Mouse (Mus musculus) forebrain, embryonic 12.5 days (tissue): ENCODE data around the gene Hils1. TPM values are rescaled to one million over a fixed set of nuclear protein-coding genes. Genes with fewer than 3 reads are reported as not detected.

Experiments
- ATAC-seq: fragments of 200-750 bp; cut with Nextera tagmentation; 2 replicates; pipeline ENCODE4 v1.8.0; 2017; ENCODE audit warnings: moderate TSS enrichment; ENCODE audit not compliant: low FRiP score
- H3K27ac ChIP-seq: fragments of 300-500 bp; sonication (generic); 2 replicates; pipeline ENCODE4 v1.5.1; 2016; ENCODE audit warnings: mild to moderate bottlenecking
- H3K27me3 ChIP-seq: fragments of 300-500 bp; sonication (generic); 2 replicates; pipeline ENCODE4 v1.6.1; 2016; ENCODE audit warnings: mild to moderate bottlenecking
- H3K36me3 ChIP-seq: fragments of 300-500 bp; sonication (generic); replicated peaks from 2 replicates; pipeline ENCODE4 v1.6.1; 2016; ENCODE audit warnings: mild to moderate bottlenecking
- H3K4me1 ChIP-seq: fragments of 300-500 bp; sonication (generic); 2 replicates; pipeline ENCODE4 v1.6.1; 2016
- H3K4me2 ChIP-seq: fragments of 300-500 bp; sonication (generic); 2 replicates; pipeline ENCODE4 v1.6.1; 2016; ENCODE audit warnings: mild to moderate bottlenecking, moderate library complexity
- H3K4me3 ChIP-seq: fragments of 300-500 bp; sonication (generic); replicated peaks from 2 replicates; pipeline ENCODE4 v1.5.1; 2016; ENCODE audit warnings: mild to moderate bottlenecking
- H3K9ac ChIP-seq: fragments of 300-500 bp; sonication (generic); 2 replicates; pipeline ENCODE4 v1.6.1; 2016; ENCODE audit warnings: mild to moderate bottlenecking
- H3K9me3 ChIP-seq: fragments of 300-500 bp; sonication (generic); 2 replicates; pipeline ENCODE4 v1.6.1; 2016
- WGBS: fragments of 180-500 bp; shearing (Covaris S2); methylation state at CpG from one replicate; pipeline ENCODE4 v1.1.7; 2016; 5-methylcytosine and 5-hydroxymethylcytosine counted together
- polyA plus RNA-seq: library from polyadenylated mRNA; unstranded; fragments of >200 nt; fragmentation: Nextera tagmentation; extraction: Ambion mirVana; gene quantifications from 2 replicates; pipeline ENCODE4 v1.2.1, GENCODE M21; 2016

The Hils1 gene
- polyA plus RNA-seq, 1 experiment from 2014 or later = not detected

DNA sequence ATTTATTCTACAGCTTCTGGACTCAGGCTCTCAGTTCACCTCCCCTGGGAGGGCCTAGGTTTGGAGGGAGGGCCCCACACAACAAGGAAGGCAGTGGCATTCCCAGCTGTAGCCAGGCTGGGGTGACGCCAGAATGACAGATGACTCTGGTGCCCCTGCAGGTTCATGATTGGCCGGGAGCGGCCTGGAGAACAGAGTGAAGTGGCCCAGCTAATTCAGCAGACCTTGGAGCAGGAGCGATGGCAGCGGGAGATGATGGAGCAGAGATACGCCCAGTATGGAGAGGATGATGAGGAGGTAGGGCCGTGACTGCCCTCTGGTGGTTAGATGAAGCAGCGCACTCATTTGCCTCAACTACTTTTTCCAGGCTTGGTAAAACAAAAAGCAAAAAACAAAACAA, 33.7 kb downstream of the Hils1 start:
- Histone ChIP-seq H3K27me3 (no peaks in the 10 kb centered on the region), H3K36me3 (peaks cover 96% of the 10 kb centered on the region), H3K4me2 (peak overlapping the region; percentile 22; the same call in 1 of the 2 replicates), H3K9ac (peak overlapping the region; percentile 14; the same call in 1 of the 2 replicates), H3K4me1 (peaks cover 37% of the 10 kb centered on the region), H3K27ac (peak overlapping the region; percentile 83), H3K4me3 (no peak overlapping the region), H3K9me3 (no peaks in the 10 kb centered on the region)
- WGBS = 2% methylated on average over 8 of the region's 8 CpGs
- peak; percentile 82 for ATAC-seq

DNA sequence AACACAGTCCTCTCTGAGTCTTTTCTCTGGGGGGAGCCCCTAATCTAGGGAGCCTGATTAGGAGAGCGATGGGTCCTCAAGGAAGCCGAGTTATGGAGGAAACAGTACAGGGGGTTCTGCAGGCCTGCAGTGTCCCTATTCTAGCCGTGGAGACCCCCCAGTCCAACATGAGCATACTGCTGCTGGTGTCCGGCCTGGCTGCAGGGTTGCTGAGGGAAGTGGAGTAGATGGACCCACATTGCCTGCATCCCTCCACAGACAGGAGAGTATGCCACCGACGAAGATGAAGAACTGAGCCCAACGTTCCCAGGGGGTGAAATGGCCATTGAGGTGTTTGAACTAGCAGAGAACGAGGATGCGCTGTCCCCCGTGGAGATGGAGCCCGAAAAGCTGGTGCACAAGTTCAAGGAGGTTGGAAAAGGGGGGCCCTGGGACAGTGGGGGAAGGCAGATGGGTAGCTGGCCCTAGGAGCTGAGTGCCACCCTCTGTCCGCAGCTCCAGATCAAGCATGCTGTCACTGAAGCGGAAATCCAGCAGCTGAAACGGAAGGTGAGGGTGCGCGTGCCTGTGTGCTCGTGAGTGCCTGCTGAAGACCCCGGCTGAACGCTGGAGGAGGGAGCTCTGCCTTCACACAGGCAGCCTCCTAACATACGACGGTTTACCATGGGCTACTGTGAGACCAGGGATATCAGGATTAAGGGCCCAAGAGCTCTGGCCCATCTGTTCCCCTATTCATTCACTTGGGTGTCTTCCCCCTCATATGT, 34.4 kb downstream of the Hils1 start:
- Histone ChIP-seq H3K4me2 (no peak overlapping the region), H3K9me3 (no peaks in the 10 kb centered on the region), H3K9ac (no peak overlapping the region), H3K4me1 (peaks cover 36% of the 10 kb centered on the region), H3K27me3 (no peaks in the 10 kb centered on the region), H3K4me3 (no peak overlapping the region), H3K27ac (no peak overlapping the region), H3K36me3 (peaks cover 89% of the 10 kb centered on the region)
- no peak for ATAC-seq
- 87% methylated on average over 21 of the region's 21 CpGs for WGBS

DNA sequence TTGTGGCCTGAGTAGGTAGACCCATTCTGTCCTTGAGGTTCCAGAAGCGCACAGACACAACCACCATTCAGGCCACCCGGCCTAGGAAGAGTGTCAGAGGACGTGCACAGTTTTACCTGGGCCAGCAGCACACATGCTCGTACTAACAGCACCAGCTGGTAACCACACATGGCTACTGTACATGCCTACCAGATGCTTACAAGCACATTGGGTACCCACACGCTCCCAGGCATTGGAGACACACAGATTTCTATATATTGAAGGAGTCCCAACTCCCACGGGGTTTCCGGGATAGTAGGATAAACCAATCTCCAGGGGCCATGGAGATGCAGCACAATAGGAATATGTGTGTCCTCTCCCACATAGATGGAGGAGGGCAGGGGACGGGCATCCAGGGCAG, 35.3 kb downstream of the Hils1 start:
- Histone ChIP-seq H3K4me2 (no peak overlapping the region), H3K27me3 (no peaks in the 10 kb centered on the region), H3K9ac (no peak overlapping the region; the same call in 1 of the 2 replicates), H3K4me1 (peaks cover 41% of the 10 kb centered on the region), H3K27ac (no peak overlapping the region), H3K4me3 (no peak overlapping the region), H3K9me3 (no peaks in the 10 kb centered on the region), H3K36me3 (peaks cover 80% of the 10 kb centered on the region)
- ATAC-seq = no peak
- 92% methylated on average over 8 of the region's 8 CpGs for WGBS

GRCm38 (mm10) chr11:95004136-95004936, 36.9 kb downstream of the Hils1 start:
- no peaks in the 10 kb centered on the region for H3K27me3 ChIP-seq
- no peak overlapping the region for H3K4me3 ChIP-seq
- peaks cover 64% of the 10 kb centered on the region for H3K36me3 ChIP-seq
- no peak for ATAC-seq
- no peaks in the 10 kb centered on the region for H3K9me3 ChIP-seq
- H3K9ac ChIP-seq = no peak overlapping the region; the same call in 1 of the 2 replicates
- H3K4me1 ChIP-seq = peaks cover 53% of the 10 kb centered on the region
- 89% methylated on average over 12 of the region's 12 CpGs for WGBS
- H3K4me2 ChIP-seq = no peak overlapping the region
- H3K27ac ChIP-seq = 0 out of 2 replicates have a peak overlapping the region, but pooled peaks have one; percentile 5

- Histone ChIP-seq H3K36me3 (peaks cover 58% of the 10 kb centered on the region), H3K9me3 (no peaks in the 10 kb centered on the region), H3K4me1 (peaks cover 56% of the 10 kb centered on the region), H3K4me2 (no peak overlapping the region), H3K27me3 (no peaks in the 10 kb centered on the region), H3K9ac (no peak overlapping the region), H3K4me3 (no peak overlapping the region), H3K27ac (0 out of 2 replicates have a peak overlapping the region, but pooled peaks have one; percentile 80)
- 72% methylated on average over 6 of the region's 6 CpGs for WGBS
- ATAC-seq = no peak
These were observed 37.5 kb downstream of the Hils1 start for GRCm38 (mm10) chr11:95004937-95005198.

DNA sequence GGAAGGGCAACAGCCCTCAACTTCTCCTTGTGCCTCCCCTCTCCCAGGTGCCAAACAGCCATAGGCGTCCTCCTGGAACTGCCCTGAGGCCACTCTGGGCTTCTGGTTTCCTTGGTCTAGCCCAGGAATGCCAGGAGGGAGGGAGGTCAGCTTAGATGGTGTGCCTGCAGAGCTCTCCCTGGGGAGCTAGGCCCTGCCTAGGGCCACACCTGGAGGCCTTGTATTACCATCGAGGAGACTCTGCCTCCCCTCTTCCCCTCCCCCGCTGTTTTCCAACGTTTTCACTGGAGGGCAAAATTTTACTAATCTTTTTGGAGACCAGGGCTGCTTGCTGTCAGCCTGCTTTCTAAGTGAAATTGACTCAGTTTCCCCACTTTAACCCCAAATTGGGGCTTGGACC, 38.6 kb downstream of the Hils1 start:
- peak overlapping the region; percentile 65; the same call in 1 of the 2 replicates for H3K9ac ChIP-seq
- H3K27ac ChIP-seq = peak overlapping the region; percentile 80
- 29% methylated on average over 4 of the region's 4 CpGs for WGBS
- H3K4me1 ChIP-seq = peaks cover 48% of the 10 kb centered on the region
- peak overlapping the region; percentile 71 for H3K4me2 ChIP-seq
- H3K9me3 ChIP-seq = no peaks in the 10 kb centered on the region
- peaks cover 47% of the 10 kb centered on the region for H3K36me3 ChIP-seq
- no peak for ATAC-seq
- no peaks in the 10 kb centered on the region for H3K27me3 ChIP-seq
- 0 out of 2 replicates have a peak overlapping the region, but pooled peaks have one; percentile 41 for H3K4me3 ChIP-seq

DNA sequence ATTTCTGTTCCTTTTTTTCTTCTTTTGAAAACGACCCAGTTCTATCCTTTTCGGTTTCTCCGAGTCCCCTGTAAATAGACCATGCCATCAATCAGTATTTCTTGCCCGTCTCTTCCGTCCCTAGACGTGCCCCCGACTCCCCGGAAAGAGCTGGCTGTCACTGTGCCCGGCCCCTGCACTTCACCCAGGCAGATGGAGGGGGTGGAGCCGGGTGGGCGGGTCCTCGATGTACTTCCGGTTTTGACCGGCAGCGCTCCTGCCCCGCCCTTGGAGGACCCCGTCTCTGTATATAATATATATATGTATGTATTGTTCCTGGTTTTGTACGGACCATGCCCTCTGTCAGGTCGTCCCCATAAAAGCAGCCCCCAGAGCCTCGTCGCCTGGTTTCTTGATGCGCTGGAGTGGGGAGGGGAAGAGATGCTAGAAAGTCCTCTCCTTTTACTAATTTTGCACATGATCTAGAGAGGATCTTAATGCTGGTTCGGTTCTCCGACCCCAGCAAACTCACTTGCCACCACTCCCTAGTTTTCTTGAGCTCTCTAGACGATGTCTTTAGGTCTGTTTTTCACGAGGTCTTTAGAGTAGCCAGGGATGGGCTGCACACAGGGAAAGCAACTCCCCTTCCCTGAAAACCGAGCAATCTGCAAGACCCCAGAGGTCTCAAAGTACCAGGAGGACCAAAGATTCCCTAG, 39.3 kb downstream of the Hils1 start:
- WGBS = 1% methylated on average over 27 of the region's 27 CpGs
- no peaks in the 10 kb centered on the region for H3K9me3 ChIP-seq
- H3K9ac ChIP-seq = peak overlapping the region; percentile 65
- H3K4me1 ChIP-seq = peaks cover 50% of the 10 kb centered on the region
- H3K36me3 ChIP-seq = peaks cover 43% of the 10 kb centered on the region
- peak; percentile 57 for ATAC-seq
- peak overlapping the region; percentile 71 for H3K4me2 ChIP-seq
- peak overlapping the region; percentile 41 for H3K4me3 ChIP-seq
- H3K27ac ChIP-seq = peak overlapping the region; percentile 80
- H3K27me3 ChIP-seq = no peaks in the 10 kb centered on the region

- H3K4me3 ChIP-seq = no peak overlapping the region
These were observed 40.0 kb downstream of the Hils1 start for GRCm38 (mm10) chr11:95007418-95007817.

DNA sequence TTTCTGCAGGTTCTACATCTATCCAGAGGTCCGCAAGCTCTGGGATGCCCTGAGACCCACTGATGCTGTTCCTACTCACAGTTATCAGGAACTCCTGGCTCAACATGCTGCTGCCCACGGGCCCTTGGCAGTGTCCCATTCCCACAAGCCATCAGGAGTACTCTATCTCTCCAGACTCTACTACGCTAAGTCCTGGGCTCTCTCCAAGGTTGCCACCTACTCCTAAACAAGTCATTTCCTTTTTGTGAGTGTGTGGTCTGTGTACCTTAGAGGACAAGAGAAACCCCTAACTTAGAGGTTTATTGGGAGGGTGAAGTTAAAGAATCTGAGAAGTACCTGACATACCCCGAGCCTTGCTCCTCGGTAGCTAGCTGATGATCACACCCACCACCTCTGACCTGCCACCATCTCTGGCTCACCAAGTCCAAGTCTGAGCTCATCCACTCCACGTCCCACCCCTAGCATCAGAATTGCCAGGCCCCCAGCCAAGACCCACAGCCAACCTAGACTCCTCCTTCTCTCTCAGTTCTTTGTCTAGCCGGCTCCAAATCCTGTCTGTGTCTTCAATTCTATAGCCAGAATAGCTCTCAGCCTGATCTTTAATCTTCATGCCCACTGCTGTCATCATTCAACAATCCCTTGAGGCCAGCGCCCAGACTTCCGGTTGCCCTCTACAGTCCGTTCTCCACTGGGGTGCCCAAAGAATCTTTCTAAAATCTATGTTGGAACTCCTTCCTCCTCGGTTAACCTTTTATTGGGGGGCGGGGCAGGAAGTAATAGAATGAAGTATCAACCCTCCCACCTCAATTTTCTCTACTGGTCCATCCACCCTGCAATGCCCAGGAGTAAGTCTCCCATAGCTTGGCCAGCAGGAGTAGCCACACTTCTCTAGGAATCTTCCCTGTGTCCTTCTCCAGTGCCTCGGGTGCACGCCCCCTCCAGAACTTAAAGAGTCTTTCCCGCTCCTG, 41.6 kb downstream of the Hils1 start:
- Histone ChIP-seq H3K9ac (peak overlapping the region; percentile 99), H3K27me3 (no peaks in the 10 kb centered on the region), H3K27ac (peak overlapping the region; percentile 98), H3K36me3 (peaks cover 24% of the 10 kb centered on the region), H3K4me3 (peak overlapping the region; percentile 82), H3K4me2 (peak overlapping the region; percentile 68), H3K9me3 (no peaks in the 10 kb centered on the region), H3K4me1 (peaks cover 69% of the 10 kb centered on the region)
- peak; percentile 0; the same call in 1 of the 2 replicates for ATAC-seq
- WGBS = 34% methylated on average over 15 of the region's 15 CpGs

More at GRCm38 (mm10) chr11:95007418-95007817, 40.0 kb downstream of the Hils1 start:
- Histone ChIP-seq H3K27ac (peak overlapping the region; percentile 27; the same call in 1 of the 2 replicates), H3K4me2 (no peak overlapping the region; the same call in 1 of the 2 replicates), H3K4me1 (peaks cover 57% of the 10 kb centered on the region), H3K27me3 (no peaks in the 10 kb centered on the region), H3K9ac (no peak overlapping the region), H3K9me3 (no peaks in the 10 kb centered on the region), H3K36me3 (peaks cover 36% of the 10 kb centered on the region)
- no peak for ATAC-seq
- WGBS = 85% methylated on average over 3 of the region's 3 CpGs

DNA sequence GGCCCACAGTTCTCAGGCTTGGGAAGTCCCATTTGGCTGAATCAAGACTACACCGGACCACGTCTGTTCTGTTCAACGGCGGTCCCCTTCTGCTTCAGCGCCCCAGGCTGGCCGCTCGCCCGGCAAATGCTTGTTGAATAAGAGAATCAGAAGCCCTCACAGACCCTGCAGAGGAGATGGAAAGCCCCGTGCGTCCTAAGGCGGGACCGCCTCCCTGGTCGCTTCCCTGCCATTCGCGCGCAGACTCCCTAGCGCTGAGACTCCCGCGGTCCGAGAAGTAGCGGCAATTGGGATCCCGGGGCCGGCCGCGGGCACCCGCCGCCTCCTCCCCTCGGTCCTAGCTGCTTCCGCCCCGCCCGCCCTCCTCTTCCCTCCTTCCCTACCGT, 42.2 kb downstream of the Hils1 start, which contains the start of gene Samd14:
Samd14 (plus strand) TSS at position 251 of the 386 bp plus-strand sequence.
- Histone ChIP-seq H3K9ac (peak within 1 kb of the TSS; percentile 99), H3K27ac (peak within 1 kb of the TSS; percentile 98), H3K4me1 (peaks cover 75% of the 10 kb centered on the region), H3K4me3 (peak within 1 kb of the TSS; percentile 82), H3K27me3 (no peaks in the 10 kb centered on the region), H3K36me3 (peaks cover 24% of the 10 kb centered on the region), H3K9me3 (no peaks in the 10 kb centered on the region), H3K4me2 (peak within 1 kb of the TSS; percentile 68)
- peak; percentile 77 for ATAC-seq
- 2% methylated on average over 32 of the region's 32 CpGs for WGBS

DNA sequence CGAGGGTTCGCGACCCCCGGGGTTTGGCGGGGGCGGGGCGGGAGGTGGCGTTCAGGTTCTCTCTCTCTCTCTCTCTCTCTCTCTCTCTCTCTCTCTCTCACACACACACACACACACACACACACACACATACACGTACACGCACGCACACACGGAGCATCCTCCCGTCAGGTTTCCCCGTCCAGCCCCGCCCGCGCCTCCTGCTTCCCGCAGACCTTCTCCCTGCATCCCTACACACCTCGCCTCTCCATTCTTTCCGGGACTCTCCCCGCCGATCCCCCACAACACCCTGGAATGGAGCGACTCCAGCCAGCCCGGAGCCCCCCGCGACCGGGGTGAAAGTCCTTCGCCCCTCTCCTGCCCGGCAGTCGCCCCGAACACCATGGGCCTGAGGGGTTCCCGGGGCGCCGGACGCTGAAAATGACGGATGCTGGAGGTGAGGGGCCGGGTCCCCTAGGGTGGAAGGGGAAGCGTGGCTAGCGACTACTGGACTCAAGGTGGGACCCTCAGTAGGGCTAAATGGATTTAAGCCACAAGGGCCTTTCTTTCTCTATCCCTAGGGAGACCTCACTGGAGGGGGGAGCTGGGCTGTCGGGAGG, 42.8 kb downstream of the Hils1 start:
- H3K4me3 ChIP-seq = peak overlapping the region; percentile 82
- peak overlapping the region; percentile 68 for H3K4me2 ChIP-seq
- peak overlapping the region; percentile 99 for H3K9ac ChIP-seq
- peaks cover 81% of the 10 kb centered on the region for H3K4me1 ChIP-seq
- H3K27me3 ChIP-seq = no peaks in the 10 kb centered on the region
- peak overlapping the region; percentile 98 for H3K27ac ChIP-seq
- H3K9me3 ChIP-seq = no peaks in the 10 kb centered on the region
- ATAC-seq = peak; percentile 54
- under 1% methylated on average over 34 of the region's 40 CpGs for WGBS
- H3K36me3 ChIP-seq = peaks cover 24% of the 10 kb centered on the region
